Mouse (Mus musculus) skeletal muscle tissue, adult 2 months (tissue): ENCODE results near the gene Slc5a5.

Experiments
- DNase-seq: peaks from one replicate; pipeline ENCODE4 v3.0.0-alpha.2; 2012; ENCODE audit warnings: low read depth, low spot score

The Slc5a5 gene

GRCm38 (mm10) chr8:70833018-70833482 lies 59.5 kb downstream of the Slc5a5 start:
- DNase-seq = no peak
